Mouse (Mus musculus): Measurements from ENCODE around the gene Schip1. TPM values are rescaled to one million over a fixed set of nuclear protein-coding genes. Genes with fewer than 3 reads are reported as not detected.

Gene Schip1
- polyA plus RNA-seq, 1 experiment from 2014 or later, result 73.7 TPM

DNA sequence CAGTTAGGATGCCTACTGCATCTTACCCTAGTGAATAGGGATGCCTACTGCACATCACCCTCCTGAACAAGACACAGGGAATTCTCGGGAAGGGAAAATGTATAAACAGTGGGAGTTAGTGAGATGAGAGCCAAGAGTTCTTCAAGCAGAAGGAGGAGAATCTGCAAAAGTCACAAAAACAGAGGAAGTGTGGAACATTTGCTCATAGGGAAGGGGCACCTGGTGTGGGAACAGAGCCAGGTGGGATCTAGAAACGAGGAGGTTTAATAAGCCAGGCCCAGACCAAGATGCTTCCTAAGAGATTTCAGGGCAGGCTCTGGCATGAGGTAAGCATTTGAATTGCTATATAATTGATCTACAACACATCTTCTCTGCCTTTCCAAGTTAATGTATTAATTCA is 186.0 kb downstream of the Schip1 start:
- Histone ChIP-seq H3K9ac (ENCODE audit: low read length) (no peak overlapping the region), H3K27ac (replicated peaks in 1 of 2; ENCODE audit: control insufficient read depth in 1 of 2, insufficient read depth in 1 of 2, low read depth in 2 of 2, low read length in 2 of 2) (no peak overlapping the region), H3K4me3 (ENCODE audit: control insufficient read depth in 1 of 2, insufficient read depth in 1 of 2, low read depth in 1 of 2, low read length in 2 of 2) (no peak overlapping the region), H3K9me3 (ENCODE audit: control insufficient read depth, low read length) (no peaks in the 10 kb centered on the region), H3K4me1 (ENCODE audit: control insufficient read depth in 2 of 2, insufficient read depth in 2 of 2, low read length in 2 of 2) (no peaks in the 10 kb centered on the region), H3K36me3 (ENCODE audit: control insufficient read depth, insufficient read depth, low read length) (no peaks in the 10 kb centered on the region), H3K4me2 (ENCODE audit: low read length) (no peak overlapping the region), H3K27me3 (ENCODE audit: control insufficient read depth, insufficient read depth, low read length) (no peaks in the 10 kb centered on the region)
- ATAC-seq (ENCODE audit: insufficient number of reproducible peaks, insufficient read depth, low FRiP score, low read depth), result no peak
- WGBS, result 68% methylated on average over 2 of the region's 2 CpGs

DNA sequence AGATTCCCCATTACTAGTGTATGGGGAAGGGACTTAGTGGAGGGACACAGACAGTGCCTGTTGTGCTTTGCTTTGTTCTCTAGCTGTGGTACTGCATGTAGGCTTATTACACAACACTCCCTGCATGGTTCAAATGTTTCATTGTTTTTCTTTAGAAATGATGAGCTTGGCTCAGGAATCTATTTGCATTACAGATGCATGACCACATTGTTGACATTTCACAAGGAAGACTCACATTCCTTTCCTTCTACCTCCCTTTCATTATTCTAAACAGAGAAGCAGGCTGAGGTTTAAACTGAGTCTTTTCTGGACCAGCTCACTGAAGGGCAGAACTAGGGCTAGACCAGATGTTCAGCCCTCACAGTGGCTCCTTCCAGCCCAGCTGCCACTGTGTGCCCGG is 187.7 kb downstream of the Schip1 start:
- H3K9ac ChIP-seq (ENCODE audit: low read length), result no peak overlapping the region
- ATAC-seq (ENCODE audit: insufficient number of reproducible peaks, insufficient read depth, low FRiP score, low read depth), result no peak
- H3K4me2 ChIP-seq (ENCODE audit: low read length), result no peak overlapping the region
- H3K9me3 ChIP-seq (ENCODE audit: control insufficient read depth, low read length), result no peaks in the 10 kb centered on the region
- H3K4me3 ChIP-seq (ENCODE audit: control insufficient read depth in 1 of 2, insufficient read depth in 1 of 2, low read depth in 1 of 2, low read length in 2 of 2), result no peak overlapping the region
- H3K27me3 ChIP-seq (ENCODE audit: control insufficient read depth, insufficient read depth, low read length), result no peaks in the 10 kb centered on the region
- 61% methylated on average over 1 of the region's 1 CpGs for WGBS
- H3K27ac ChIP-seq (replicated peaks in 1 of 2; ENCODE audit: control insufficient read depth in 1 of 2, insufficient read depth in 1 of 2, low read depth in 2 of 2, low read length in 2 of 2), result no peak overlapping the region
- H3K36me3 ChIP-seq (ENCODE audit: control insufficient read depth, insufficient read depth, low read length), result no peaks in the 10 kb centered on the region
- no peaks in the 10 kb centered on the region for H3K4me1 ChIP-seq (ENCODE audit: control insufficient read depth in 2 of 2, insufficient read depth in 2 of 2, low read length in 2 of 2)

DNA sequence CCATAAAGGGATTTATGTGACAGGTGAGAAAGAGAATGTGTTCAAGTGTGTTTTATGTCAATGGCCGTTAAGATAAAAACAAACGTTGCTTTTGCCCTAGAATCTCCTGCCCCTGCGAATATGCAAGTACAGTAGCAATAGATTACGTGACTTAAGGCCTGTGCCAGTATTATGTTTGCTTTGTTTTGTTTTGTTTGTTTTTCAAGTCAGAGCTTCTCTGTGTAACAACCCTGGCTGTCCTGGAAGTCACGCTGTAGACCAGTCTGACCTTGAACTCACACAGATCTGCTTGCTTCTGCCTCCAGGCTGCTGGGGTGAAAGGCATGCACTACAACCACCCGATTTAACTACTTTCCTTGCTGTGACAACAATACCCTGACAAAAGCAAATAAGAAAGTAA is 197.7 kb downstream of the Schip1 start:
- no peaks in the 10 kb centered on the region for H3K4me1 ChIP-seq (ENCODE audit: control insufficient read depth in 2 of 2, insufficient read depth in 2 of 2, low read length in 2 of 2)
- H3K27ac ChIP-seq (replicated peaks in 1 of 2; ENCODE audit: control insufficient read depth in 1 of 2, insufficient read depth in 1 of 2, low read depth in 2 of 2, low read length in 2 of 2), result no peak overlapping the region
- H3K9ac ChIP-seq (ENCODE audit: low read length), result no peak overlapping the region
- ATAC-seq (ENCODE audit: insufficient number of reproducible peaks, insufficient read depth, low FRiP score, low read depth), result no peak
- 53% methylated on average over 6 of the region's 6 CpGs for WGBS
- no peaks in the 10 kb centered on the region for H3K9me3 ChIP-seq (ENCODE audit: control insufficient read depth, low read length)
- H3K4me3 ChIP-seq (ENCODE audit: control insufficient read depth in 1 of 2, insufficient read depth in 1 of 2, low read depth in 1 of 2, low read length in 2 of 2), result no peak overlapping the region
- H3K27me3 ChIP-seq (ENCODE audit: control insufficient read depth, insufficient read depth, low read length), result no peaks in the 10 kb centered on the region
- no peaks in the 10 kb centered on the region for H3K36me3 ChIP-seq (ENCODE audit: control insufficient read depth, insufficient read depth, low read length)
- H3K4me2 ChIP-seq (ENCODE audit: low read length), result no peak overlapping the region

DNA sequence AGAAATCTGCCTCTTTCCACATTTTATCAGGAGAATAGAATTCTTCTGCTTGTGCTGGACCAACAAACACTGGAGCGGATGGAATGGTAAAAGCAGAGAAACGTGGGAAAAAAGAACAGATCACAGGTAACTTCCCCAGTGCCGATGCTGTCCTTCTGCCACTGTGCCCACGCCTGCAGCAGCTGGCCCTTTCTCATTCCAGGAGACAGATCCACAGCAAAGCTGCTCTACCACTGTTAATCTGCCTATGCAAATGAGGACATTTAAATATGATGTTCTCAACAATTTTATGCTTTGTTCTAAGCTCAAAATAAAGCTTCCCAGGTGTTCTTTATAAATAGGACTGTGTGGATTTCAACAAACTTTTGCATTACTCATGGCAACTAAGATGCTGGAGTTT is 203.3 kb downstream of the Schip1 start:
- ATAC-seq (ENCODE audit: insufficient number of reproducible peaks, insufficient read depth, low FRiP score, low read depth), result no peak
- Histone ChIP-seq H3K9me3 (ENCODE audit: control insufficient read depth, low read length) (no peaks in the 10 kb centered on the region), H3K9ac (ENCODE audit: low read length) (no peak overlapping the region), H3K27ac (replicated peaks in 1 of 2; ENCODE audit: control insufficient read depth in 1 of 2, insufficient read depth in 1 of 2, low read depth in 2 of 2, low read length in 2 of 2) (no peak overlapping the region), H3K4me1 (ENCODE audit: control insufficient read depth in 2 of 2, insufficient read depth in 2 of 2, low read length in 2 of 2) (no peaks in the 10 kb centered on the region), H3K36me3 (ENCODE audit: control insufficient read depth, insufficient read depth, low read length) (no peaks in the 10 kb centered on the region), H3K27me3 (ENCODE audit: control insufficient read depth, insufficient read depth, low read length) (no peaks in the 10 kb centered on the region), H3K4me2 (ENCODE audit: low read length) (no peak overlapping the region), H3K4me3 (ENCODE audit: control insufficient read depth in 1 of 2, insufficient read depth in 1 of 2, low read depth in 1 of 2, low read length in 2 of 2) (no peak overlapping the region)
- WGBS, result 79% methylated on average over 4 of the region's 4 CpGs

DNA sequence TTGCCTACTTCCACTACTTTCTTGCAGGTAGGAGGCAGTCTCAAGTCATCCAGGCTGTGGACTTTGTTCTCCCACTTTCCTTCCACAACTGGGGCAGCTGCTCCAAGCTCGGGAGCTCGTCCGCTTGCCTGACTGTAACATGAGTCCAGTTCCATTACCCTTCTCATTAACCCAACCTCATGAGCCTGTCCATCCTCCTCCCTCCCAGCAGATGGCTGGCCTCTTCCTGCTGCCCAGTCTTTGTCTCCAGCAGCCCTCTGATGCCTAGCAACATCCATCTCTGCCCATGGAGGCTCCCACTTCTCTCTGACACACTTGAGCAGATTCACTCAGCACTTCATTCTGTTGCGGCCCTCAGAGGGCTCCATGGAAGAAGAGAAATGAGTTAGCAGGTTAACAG is 204.6 kb downstream of the Schip1 start:
- Histone ChIP-seq H3K27me3 (ENCODE audit: control insufficient read depth, insufficient read depth, low read length) (no peaks in the 10 kb centered on the region), H3K9ac (ENCODE audit: low read length) (no peak overlapping the region), H3K4me3 (ENCODE audit: control insufficient read depth in 1 of 2, insufficient read depth in 1 of 2, low read depth in 1 of 2, low read length in 2 of 2) (no peak overlapping the region), H3K4me1 (ENCODE audit: control insufficient read depth in 2 of 2, insufficient read depth in 2 of 2, low read length in 2 of 2) (no peaks in the 10 kb centered on the region), H3K27ac (replicated peaks in 1 of 2; ENCODE audit: control insufficient read depth in 1 of 2, insufficient read depth in 1 of 2, low read depth in 2 of 2, low read length in 2 of 2) (no peak overlapping the region), H3K9me3 (ENCODE audit: control insufficient read depth, low read length) (no peaks in the 10 kb centered on the region), H3K4me2 (ENCODE audit: low read length) (no peak overlapping the region), H3K36me3 (ENCODE audit: control insufficient read depth, insufficient read depth, low read length) (no peaks in the 10 kb centered on the region)
- no peak for ATAC-seq (ENCODE audit: insufficient number of reproducible peaks, insufficient read depth, low FRiP score, low read depth)
- 81% methylated on average over 4 of the region's 4 CpGs for WGBS

DNA sequence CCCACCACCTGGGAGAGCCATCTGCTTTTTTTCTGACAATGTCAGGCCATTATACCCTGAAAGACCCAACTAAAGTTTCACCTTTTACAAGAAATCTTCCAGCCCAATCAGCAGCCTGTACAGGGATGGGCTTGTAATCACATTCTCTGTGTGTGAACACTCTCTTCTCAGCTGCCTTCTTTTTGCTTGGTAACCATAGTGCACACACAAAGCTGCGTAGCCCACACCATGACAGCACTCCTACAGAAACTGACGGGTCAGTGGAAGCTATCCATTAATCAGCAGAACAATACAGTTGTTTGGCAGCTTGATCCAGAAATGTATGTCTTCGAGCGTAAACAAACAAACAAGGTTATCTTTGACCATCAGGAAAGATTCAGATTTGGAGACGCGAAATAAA is 205.6 kb downstream of the Schip1 start:
- Histone ChIP-seq H3K27me3 (ENCODE audit: control insufficient read depth, insufficient read depth, low read length) (no peaks in the 10 kb centered on the region), H3K4me1 (ENCODE audit: control insufficient read depth in 2 of 2, insufficient read depth in 2 of 2, low read length in 2 of 2) (no peaks in the 10 kb centered on the region), H3K4me3 (ENCODE audit: control insufficient read depth in 1 of 2, insufficient read depth in 1 of 2, low read depth in 1 of 2, low read length in 2 of 2) (no peak overlapping the region), H3K27ac (replicated peaks in 1 of 2; ENCODE audit: control insufficient read depth in 1 of 2, insufficient read depth in 1 of 2, low read depth in 2 of 2, low read length in 2 of 2) (no peak overlapping the region), H3K4me2 (ENCODE audit: low read length) (no peak overlapping the region), H3K9ac (ENCODE audit: low read length) (no peak overlapping the region), H3K9me3 (ENCODE audit: control insufficient read depth, low read length) (no peaks in the 10 kb centered on the region), H3K36me3 (ENCODE audit: control insufficient read depth, insufficient read depth, low read length) (no peaks in the 10 kb centered on the region)
- WGBS, result 88% methylated on average over 6 of the region's 6 CpGs
- ATAC-seq (ENCODE audit: insufficient number of reproducible peaks, insufficient read depth, low FRiP score, low read depth), result no peak

DNA sequence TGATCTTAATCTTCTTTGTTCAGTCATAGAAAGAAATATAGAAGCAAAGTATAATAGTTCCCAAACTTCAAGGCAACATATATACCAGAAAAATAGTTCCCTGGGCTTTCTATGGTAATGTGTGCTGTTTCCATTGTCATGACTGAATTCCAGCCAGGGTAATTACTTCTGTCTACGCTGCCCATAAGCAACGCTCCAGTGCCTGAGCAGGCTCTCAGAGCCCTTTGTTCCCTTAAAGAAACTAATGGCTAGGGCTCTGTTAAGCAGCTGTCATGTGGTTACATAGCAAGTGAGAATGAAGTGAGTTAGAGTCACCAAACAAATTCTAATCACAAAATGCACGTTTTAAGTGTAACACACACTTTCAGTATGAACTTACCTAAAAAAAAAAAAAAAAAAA is 206.9 kb downstream of the Schip1 start:
- Histone ChIP-seq H3K9me3 (ENCODE audit: control insufficient read depth, low read length) (no peaks in the 10 kb centered on the region), H3K4me2 (ENCODE audit: low read length) (no peak overlapping the region), H3K9ac (ENCODE audit: low read length) (no peak overlapping the region), H3K27me3 (ENCODE audit: control insufficient read depth, insufficient read depth, low read length) (no peaks in the 10 kb centered on the region), H3K4me1 (ENCODE audit: control insufficient read depth in 2 of 2, insufficient read depth in 2 of 2, low read length in 2 of 2) (no peaks in the 10 kb centered on the region), H3K27ac (replicated peaks in 1 of 2; ENCODE audit: control insufficient read depth in 1 of 2, insufficient read depth in 1 of 2, low read depth in 2 of 2, low read length in 2 of 2) (no peak overlapping the region), H3K4me3 (ENCODE audit: control insufficient read depth in 1 of 2, insufficient read depth in 1 of 2, low read depth in 1 of 2, low read length in 2 of 2) (no peak overlapping the region), H3K36me3 (ENCODE audit: control insufficient read depth, insufficient read depth, low read length) (no peaks in the 10 kb centered on the region)
- WGBS, result 67% methylated on average over 3 of the region's 3 CpGs
- no peak for ATAC-seq (ENCODE audit: insufficient number of reproducible peaks, insufficient read depth, low FRiP score, low read depth)

DNA sequence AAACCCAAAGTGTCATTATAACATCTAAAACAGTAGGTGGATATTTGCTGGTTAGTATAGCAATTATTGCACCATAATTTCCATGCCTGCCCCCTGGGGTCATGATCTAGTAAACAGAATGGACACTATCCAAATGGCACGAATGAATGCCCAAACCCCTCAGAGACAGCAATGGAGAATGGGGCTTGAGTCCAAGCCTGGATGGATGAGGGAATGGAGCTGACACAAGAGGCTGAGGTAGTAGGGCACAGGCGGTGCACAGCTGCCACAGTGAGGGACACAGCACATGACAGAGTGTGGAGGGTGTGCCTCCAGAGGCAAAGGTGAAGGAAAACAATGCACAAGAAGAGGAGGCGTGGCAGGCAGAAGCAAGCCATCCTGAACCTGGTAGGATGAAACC is 207.3 kb downstream of the Schip1 start:
- no peaks in the 10 kb centered on the region for H3K27me3 ChIP-seq (ENCODE audit: control insufficient read depth, insufficient read depth, low read length)
- WGBS, result 89% methylated on average over 3 of the region's 3 CpGs
- ATAC-seq (ENCODE audit: insufficient number of reproducible peaks, insufficient read depth, low FRiP score, low read depth), result no peak
- H3K9ac ChIP-seq (ENCODE audit: low read length), result no peak overlapping the region
- H3K9me3 ChIP-seq (ENCODE audit: control insufficient read depth, low read length), result no peaks in the 10 kb centered on the region
- H3K27ac ChIP-seq (replicated peaks in 1 of 2; ENCODE audit: control insufficient read depth in 1 of 2, insufficient read depth in 1 of 2, low read depth in 2 of 2, low read length in 2 of 2), result no peak overlapping the region
- H3K4me3 ChIP-seq (ENCODE audit: control insufficient read depth in 1 of 2, insufficient read depth in 1 of 2, low read depth in 1 of 2, low read length in 2 of 2), result no peak overlapping the region
- no peaks in the 10 kb centered on the region for H3K4me1 ChIP-seq (ENCODE audit: control insufficient read depth in 2 of 2, insufficient read depth in 2 of 2, low read length in 2 of 2)
- H3K4me2 ChIP-seq (ENCODE audit: low read length), result no peak overlapping the region
- no peaks in the 10 kb centered on the region for H3K36me3 ChIP-seq (ENCODE audit: control insufficient read depth, insufficient read depth, low read length)
